8 mouse cellular contexts compared by ENCODE assay signal in the genomic region with DNA sequence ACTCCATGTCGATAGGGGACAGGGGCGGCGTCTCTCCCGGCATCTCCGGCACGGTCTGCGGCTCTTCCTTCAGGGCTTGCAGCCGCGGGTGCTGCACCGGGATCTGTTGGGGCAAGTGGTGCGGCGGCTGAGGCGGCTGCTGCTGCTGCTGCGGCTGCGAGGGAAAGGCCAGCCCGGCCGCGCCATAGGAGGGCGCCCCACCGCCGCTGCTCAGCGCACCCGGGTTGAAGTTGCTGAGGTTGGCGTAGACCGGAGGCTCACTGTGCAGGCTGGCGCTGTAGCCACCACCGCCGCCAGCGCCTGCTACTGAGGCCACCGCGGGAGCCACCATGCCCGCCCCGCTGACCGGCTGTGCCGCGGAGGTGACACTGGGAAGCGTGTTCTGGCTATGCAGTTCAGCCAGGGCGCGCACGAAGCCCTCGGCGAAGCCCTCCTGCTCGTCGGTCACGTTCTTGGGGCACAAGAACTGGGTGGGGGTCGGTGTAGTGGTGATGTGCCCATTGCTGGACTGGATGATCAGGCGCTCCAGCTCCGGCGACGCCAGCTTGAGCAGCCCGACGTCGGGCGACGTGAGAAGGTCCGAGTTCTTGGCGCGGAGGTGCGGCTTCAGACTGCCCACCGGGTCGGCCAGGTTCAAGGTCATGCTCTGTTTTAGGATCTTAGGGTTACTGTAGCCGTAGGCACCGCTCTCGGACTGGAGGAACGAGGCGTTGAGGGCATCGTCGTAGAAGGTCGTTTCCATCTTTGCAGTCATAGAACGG. TPM values are rescaled to one million over a fixed set of nuclear protein-coding genes. Genes with fewer than 3 reads are reported as not detected.
DNase-seq lines count a peak whose midpoint lies in the region; ATAC-seq and TF ChIP-seq lines count a peak whose summit lies in the region.

No protein-coding gene starts in this region.

- H3K4me2 ChIP-seq in limb, embryonic 11.5 days (ENCODE audit: low read depth, severe bottlenecking), result peak overlapping the region; percentile 91
- H3K4me2 ChIP-seq in midbrain, embryonic 12.5 days (replicated peaks), result peak overlapping the region; percentile 76

- H3K27ac ChIP-seq in kidney, adult 2 months (ENCODE audit: insufficient read depth, low read depth, low read length), result peak overlapping the region; percentile 91
- peak overlapping the region; percentile 87 for H3K27ac ChIP-seq in limb, embryonic 11.5 days (replicated peaks; ENCODE audit: low read depth, low read length)
- H3K27ac ChIP-seq in midbrain, embryonic 12.5 days (replicated peaks), result peak overlapping the region; percentile 94

- no peaks in the 10 kb centered on the region for H3K9me3 ChIP-seq in limb, embryonic 11.5 days (ENCODE audit: control insufficient read depth, low read length)
- H3K9me3 ChIP-seq in midbrain, embryonic 12.5 days, result no peaks in the 10 kb centered on the region

- peaks cover 2% of the 10 kb centered on the region; the same call in 1 of the 2 replicates for H3K4me1 ChIP-seq in kidney, adult 2 months (ENCODE audit: control insufficient read depth, insufficient read depth, low read length)
- H3K4me1 ChIP-seq in limb, embryonic 11.5 days (ENCODE audit: control insufficient read depth, insufficient read depth, low read length), result peaks cover 7% of the 10 kb centered on the region; the same call in 1 of the 2 replicates
- peaks cover 39% of the 10 kb centered on the region for H3K4me1 ChIP-seq in midbrain, embryonic 12.5 days

- ATAC-seq in limb, embryonic 11.5 days (ENCODE audit: insufficient number of reproducible peaks, low FRiP score, low TSS enrichment, low read depth), result no peak
- peak; percentile 5; the same call in 1 of the 2 replicates for ATAC-seq in midbrain, embryonic 12.5 days (ENCODE audit: low FRiP score, low read depth)
- no peak for ATAC-seq in erythroid progenitor cell, adult 5-6 weeks (replicated peaks; ENCODE audit: low FRiP score, poor library complexity, severe bottlenecking)

- TF ChIP-seq POLR2A in kidney, adult 2 months (IDR thresholded peaks at IDR 0.05; ENCODE audit: low read depth, low read length), result no peak

- DNase-seq in adipocyte (ENCODE audit: low spot score), result peak; percentile 68
- DNase-seq in embryo, embryonic 11.5 days (ENCODE audit: low read depth, low spot score), result peak; percentile 54
- DNase-seq in heart, adult 18-20 months, result peak; percentile 79 to 85
- peak; percentile 89 for DNase-seq in kidney, adult 2 months
- DNase-seq in limb, embryonic 11.5 days (ENCODE audit: low spot score), result peak; percentile 83
- peak; percentile 57 for DNase-seq in spleen, adult 12 weeks (ENCODE audit: low spot score)

- H3K9ac ChIP-seq in limb, embryonic 11.5 days (ENCODE audit: low read length), result peak overlapping the region; percentile 88
- H3K9ac ChIP-seq in midbrain, embryonic 12.5 days (replicated peaks), result peak overlapping the region; percentile 78

- WGBS in kidney, adult 2 months, result under 1% methylated on average over 70 of the region's 70 CpGs
- WGBS in limb, embryonic 11.5 days, result under 1% methylated on average over 70 of the region's 70 CpGs
- under 1% methylated on average over 64 of the region's 70 CpGs for WGBS in midbrain, embryonic 12.5 days

- no peaks in the 10 kb centered on the region for H3K27me3 ChIP-seq in kidney, adult 2 months (replicated peaks; ENCODE audit: control insufficient read depth, insufficient read depth, low read length)
- no peaks in the 10 kb centered on the region for H3K27me3 ChIP-seq in limb, embryonic 11.5 days (ENCODE audit: control insufficient read depth, insufficient read depth, low read length)
- no peaks in the 10 kb centered on the region; the same call in 1 of the 2 replicates for H3K27me3 ChIP-seq in midbrain, embryonic 12.5 days

- H3K4me3 ChIP-seq in kidney, adult 2 months (ENCODE audit: insufficient read depth, low read depth, low read length), result peak overlapping the region; percentile 75
- peak overlapping the region; percentile 80 for H3K4me3 ChIP-seq in limb, embryonic 11.5 days (ENCODE audit: low read depth, low read length)
- peak overlapping the region; percentile 67 for H3K4me3 ChIP-seq in midbrain, embryonic 12.5 days

- peak; percentile 52 for TF ChIP-seq CTCF in kidney, adult 2 months (conservative IDR thresholded peaks at IDR 0.05; ENCODE audit: insufficient read depth, insufficient read length, low read depth, low read length)

- no peaks in the 10 kb centered on the region for H3K36me3 ChIP-seq in kidney, adult 2 months (ENCODE audit: control insufficient read depth, insufficient read depth, low read length)
- H3K36me3 ChIP-seq in limb, embryonic 11.5 days (ENCODE audit: control insufficient read depth, insufficient read depth, low read length), result no peaks in the 10 kb centered on the region
- no peaks in the 10 kb centered on the region for H3K36me3 ChIP-seq in midbrain, embryonic 12.5 days

RNA-seq across cellular contexts. Expression of a gene that starts 1.3 kb away (rescaled TPM):
- 10 to 100 TPM; 56.1 to 67.7 TPM for total RNA-seq in heart, adult 18-20 months (2021)
- 16.9 and 18.9 TPM in 2 replicates for polyA plus RNA-seq in kidney, adult 2 months (2012; rRNA removed)
- polyA plus RNA-seq in limb, embryonic 11.5 days (2014; fragmentation: Nextera tagmentation; extraction: Ambion mirVana), result 29.3 and 42.7 TPM in 2 replicates
- 70.8 and 80.6 TPM in 2 replicates for polyA plus RNA-seq in midbrain, embryonic 12.5 days (2016; fragmentation: Nextera tagmentation; extraction: Ambion mirVana)
- 10.8 and 24.7 TPM in 2 replicates for total RNA-seq in erythroid progenitor cell, adult 5-6 weeks (2015; ENCODE audit: low replicate concordance)
- total RNA-seq in erythroid progenitor cell, adult 5-6 weeks (2017; ENCODE audit: low replicate concordance), result 13.6 and 21.2 TPM in 2 replicates
